Mouse (Mus musculus) MEL (cell line): ENCODE measurements around the gene BC024063. TPM values are rescaled to one million over a fixed set of nuclear protein-coding genes. Genes with fewer than 3 reads are reported as not detected.
A peak's percentile ranks its signal among the peaks of the same experiment; 100 is the strongest.
"Not testable (repeated sequence)": the region's sequence is repeated elsewhere in the genome, so short reads cannot be mapped to it uniquely, and the experiment has no call there.

ENCODE experiments used
- DNase-seq: peaks from one replicate; pipeline ENCODE4 v3.0.0; 2011; ENCODE audit warnings: low read depth, low spot score
- H3K27ac ChIP-seq: 2 replicates; pipeline ENCODE4 v1.5.1; 2012; ENCODE audit warnings: low read depth, mild to moderate bottlenecking, control low read depth, low read length, moderate library complexity; ENCODE audit not compliant: control insufficient read depth
- H3K27me3 ChIP-seq, 2 experiments: fragments of 150-350 bp in 1 of 2; sonication (generic) in 1 of 2; 2 replicates each; pipeline ENCODE4 v1.6.1; 2012; ENCODE audit warnings: low read length in 2 of 2, mild to moderate bottlenecking in 2 of 2, improper control_type of control experiment in 1 of 2, moderate library complexity in 1 of 2; ENCODE audit not compliant: insufficient read depth in 2 of 2, control insufficient read depth in 1 of 2
- H3K36me3 ChIP-seq, 2 experiments: 2 replicates each; pipeline ENCODE4 v1.6.1; 2012 to 2014; ENCODE audit warnings: low read length in 2 of 2, improper control_type of control experiment in 1 of 2, inconsistent platforms in 1 of 2, mild to moderate bottlenecking in 1 of 2; ENCODE audit not compliant: insufficient read depth in 2 of 2, control insufficient read depth in 1 of 2
- H3K4me1 ChIP-seq, 2 experiments: fragments of 150-350 bp in 1 of 2; sonication (generic) in 1 of 2; 2 replicates each; pipeline ENCODE4 v1.6.1; 2012; ENCODE audit warnings: low read length in 2 of 2, improper control_type of control experiment in 1 of 2, mild to moderate bottlenecking in 1 of 2; ENCODE audit not compliant: insufficient read depth in 2 of 2, control insufficient read depth in 1 of 2
- H3K4me3 ChIP-seq, 2 experiments: fragments of 150-350 bp in 1 of 2; sonication (generic) in 1 of 2; 2 replicates each; pipeline ENCODE4 v1.5.1; 2012; ENCODE audit warnings: low read depth in 2 of 2, low read length in 2 of 2, mild to moderate bottlenecking in 2 of 2, moderate library complexity in 2 of 2, control low read depth in 1 of 2, improper control_type of control experiment in 1 of 2; ENCODE audit not compliant: control insufficient read depth in 1 of 2, insufficient read depth in 1 of 2
- H3K79me2 ChIP-seq: 2 replicates; pipeline ENCODE4 v1.6.1; 2012; ENCODE audit warnings: mild to moderate bottlenecking, low read length, moderate library complexity; ENCODE audit not compliant: control insufficient read depth, poor library complexity, insufficient read depth
- H3K9ac ChIP-seq: 2 replicates; pipeline ENCODE4 v1.6.1; 2012; ENCODE audit warnings: low read depth, mild to moderate bottlenecking, control low read depth, low read length, moderate library complexity; ENCODE audit not compliant: control insufficient read depth, poor library complexity, severe bottlenecking
- H3K9me3 ChIP-seq: fragments of 150-350 bp; sonication (generic); replicated peaks from 2 replicates; pipeline ENCODE4 v1.6.1; 2012; ENCODE audit warnings: mild to moderate bottlenecking, low read length, improper control_type of control experiment, moderate library complexity; ENCODE audit not compliant: insufficient read depth
- CHD1 ChIP-seq: IDR thresholded peaks from 2 replicates; pipeline ENCODE4 v1.6.1; 2012; ENCODE audit warnings: low read depth, mild to moderate bottlenecking, inconsistent platforms, low read length, improper control_type of control experiment
- CTCF ChIP-seq, 3 experiments: IDR thresholded peaks in 2 of 3; conservative IDR thresholded peaks in 1 of 3; 2 replicates each; pipeline ENCODE4 v1.5.1; 2011 to 2012; ENCODE audit warnings: low read length in 3 of 3, low read depth in 2 of 3, mild to moderate bottlenecking in 2 of 3, improper control_type of control experiment in 1 of 3, inconsistent platforms in 1 of 3, mixed read lengths in 1 of 3, moderate library complexity in 1 of 3; ENCODE audit not compliant: control insufficient read depth in 1 of 3, insufficient read depth in 1 of 3, poor library complexity in 1 of 3, severe bottlenecking in 1 of 3
- EP300 ChIP-seq, 2 experiments: IDR thresholded peaks; 2 replicates each; pipeline ENCODE4 v1.6.1; 2011; ENCODE audit warnings: improper control_type of control experiment in 2 of 2, low read length in 2 of 2, low read depth in 1 of 2, mild to moderate bottlenecking in 1 of 2
- GATA1 ChIP-seq: IDR thresholded peaks from 2 replicates; pipeline ENCODE4 v1.6.1; 2011; ENCODE audit warnings: low read depth, low read length, improper control_type of control experiment
- HCFC1 ChIP-seq: IDR thresholded peaks from 2 replicates; pipeline ENCODE4 v1.6.1; 2012; ENCODE audit warnings: low read depth, mild to moderate bottlenecking, inconsistent platforms, low read length, improper control_type of control experiment, moderate library complexity
- MEF2A ChIP-seq: IDR thresholded peaks from 2 replicates; pipeline ENCODE4 v1.6.1; 2014; ENCODE audit warnings: low read depth, mild to moderate bottlenecking, inconsistent platforms, low read length, improper control_type of control experiment; ENCODE audit not compliant: poor library complexity, insufficient replicate concordance, severe bottlenecking; ENCODE audit errors: extremely low read depth
- MYC ChIP-seq: IDR thresholded peaks from 2 replicates; pipeline ENCODE4 v1.6.1; 2011; ENCODE audit warnings: low read depth, mild to moderate bottlenecking, low read length, improper control_type of control experiment, moderate library complexity
- NELFE ChIP-seq: IDR thresholded peaks from 2 replicates; pipeline ENCODE4 v1.6.1; 2011; ENCODE audit warnings: low read depth, low read length, improper control_type of control experiment
- NRF1 ChIP-seq: IDR thresholded peaks from 2 replicates; pipeline ENCODE4 v1.6.1; 2014; ENCODE audit warnings: low read depth, mild to moderate bottlenecking, inconsistent platforms, low read length, improper control_type of control experiment, moderate library complexity; ENCODE audit not compliant: poor library complexity, insufficient read depth, severe bottlenecking
- POLR2A ChIP-seq, 2 experiments: IDR thresholded peaks; 2 replicates each; pipeline ENCODE4 v1.6.1; 2011 to 2012; ENCODE audit warnings: low read length in 2 of 2, mild to moderate bottlenecking in 2 of 2, control low read depth in 1 of 2, improper control_type of control experiment in 1 of 2, low read depth in 1 of 2, moderate library complexity in 1 of 2; ENCODE audit not compliant: control insufficient read depth in 1 of 2, insufficient read depth in 1 of 2, poor library complexity in 1 of 2
- POLR2AphosphoS2 ChIP-seq: IDR thresholded peaks from 2 replicates; pipeline ENCODE4 v1.6.1; 2011; ENCODE audit warnings: low read length, improper control_type of control experiment
- POLR2AphosphoS5 ChIP-seq: IDR thresholded peaks from 2 replicates; pipeline ENCODE4 v1.6.1; 2012; ENCODE audit warnings: low read depth, borderline replicate concordance, mild to moderate bottlenecking, inconsistent platforms, low read length, moderate library complexity, mixed read lengths
- RAD21 ChIP-seq: IDR thresholded peaks from 2 replicates; pipeline ENCODE4 v1.6.1; 2011; ENCODE audit warnings: mild to moderate bottlenecking, low read depth, low read length, improper control_type of control experiment
- SMC3 ChIP-seq: IDR thresholded peaks from 2 replicates; pipeline ENCODE4 v1.6.1; 2011; ENCODE audit warnings: low read depth, low read length, improper control_type of control experiment
- TBP ChIP-seq: IDR thresholded peaks from 2 replicates; pipeline ENCODE4 v1.8.0; 2011; ENCODE audit warnings: low read depth, low read length, improper control_type of control experiment
- ZMIZ1 ChIP-seq: IDR thresholded peaks from 2 replicates; pipeline ENCODE4 v1.6.1; 2012; ENCODE audit warnings: low read depth, mild to moderate bottlenecking, inconsistent platforms, low read length, improper control_type of control experiment, moderate library complexity
- polyA plus RNA-seq, 2 experiments: library from polyadenylated mRNA; stranded (reverse) in 1 of 2; unstranded in 1 of 2; fragments of >175 nt in 1 of 2; fragments of >200 nt in 1 of 2; gene quantifications; 2 replicates each; pipeline versions ENCODE4 v1.2.1 to v1.2.4; 2012; ENCODE audit warnings: low replicate concordance in 2 of 2, low read depth in 1 of 2; ENCODE audit not compliant: insufficient read length in 2 of 2, insufficient read depth in 1 of 2, missing spikeins in 1 of 2
- total RNA-seq: library from RNA; depleted of rRNA; stranded (reverse); fragments of 300-350 nt; gene quantifications from 2 replicates; pipeline ENCODE4 v1.2.3, GENCODE M21; 2012; rRNA removed

Gene BC024063
- total RNA-seq = 1.9 and 2.3 TPM in 2 replicates
- under 1 TPM in 1 of 2 experiments, not detected in 1; 0.92 TPM for polyA plus RNA-seq

- H3K4me3 ChIP-seq = peak within 1 kb of the TSS; percentile 55 to 66
- H3K79me2 ChIP-seq, H3K36me3 ChIP-seq, H3K4me1 ChIP-seq, H3K27me3 ChIP-seq, H3K9me3 ChIP-seq: not testable (repeated sequence)
- H3K27ac ChIP-seq = peak within 1 kb of the TSS; percentile 78
- TF ChIP-seq NELFE (peak; percentile 42; the same call in 1 of the 2 replicates), POLR2A (IDR thresholded peaks at IDR 0.05; ENCODE audit: control insufficient read depth in 1 of 2, insufficient read depth in 1 of 2, low read depth in 1 of 2, low read length in 2 of 2, poor library complexity in 1 of 2) (peak; percentile 38 to 63; a peak in 2 of 4 replicates), NRF1 (peak; percentile 72; the same call in 1 of the 2 replicates), MYC (0 out of 2 replicates have a peak, but pooled peaks have one; percentile 36), HCFC1 (0 out of 2 replicates have a peak, but pooled peaks have one; percentile 36)
- peak; percentile 90 for DNase-seq
- peak within 1 kb of the TSS; percentile 70 for H3K9ac ChIP-seq
Measured at GRCm38 (mm10) chr10:82082728-82083621, at the start of gene BC024063. BC024063 (plus strand) TSS chr10:82083353.

- no peak overlapping the region for H3K9ac ChIP-seq
- H3K4me1 ChIP-seq = peaks cover 0 to under 1% of the 10 kb centered on the region in 2 experiments; a peak in 1 of 4 replicates
- DNase-seq = no peak
- no peak overlapping the region for H3K4me3 ChIP-seq
- TF ChIP-seq ZMIZ1 = no peak
- TF ChIP-seq TBP = no peak
- TF ChIP-seq RAD21 = no peak
- TF ChIP-seq CHD1 = no peak
- no peak for TF ChIP-seq MYC
- TF ChIP-seq CTCF (IDR thresholded peaks at IDR 0.05 in 2 of 3, conservative IDR thresholded peaks at IDR 0.05 in 1 of 3; ENCODE audit: control insufficient read depth in 1 of 3, insufficient read depth in 1 of 3, low read depth in 2 of 3, low read length in 3 of 3, poor library complexity in 1 of 3, severe bottlenecking in 1 of 3) = no peak
- no peak for TF ChIP-seq GATA1
- TF ChIP-seq SMC3 = no peak
- no peak for TF ChIP-seq POLR2AphosphoS5
- TF ChIP-seq MEF2A = no peak
- no peak for TF ChIP-seq POLR2A (IDR thresholded peaks at IDR 0.05; ENCODE audit: control insufficient read depth in 1 of 2, insufficient read depth in 1 of 2, low read depth in 1 of 2, low read length in 2 of 2, poor library complexity in 1 of 2)
- no peak for TF ChIP-seq EP300 (IDR thresholded peaks at IDR 0.05; ENCODE audit: low read depth in 1 of 2, low read length in 2 of 2)
- TF ChIP-seq POLR2AphosphoS2 = no peak
- no peaks in the 10 kb centered on the region for H3K79me2 ChIP-seq
- no peaks in the 10 kb centered on the region for H3K9me3 ChIP-seq
- H3K27ac ChIP-seq = no peak overlapping the region
- H3K36me3 ChIP-seq = peaks cover 0 to under 1% of the 10 kb centered on the region in 2 experiments; a peak in 1 of 4 replicates
- no peaks in the 10 kb centered on the region; a peak in 1 of 4 replicates for H3K27me3 ChIP-seq
Measured at GRCm38 (mm10) chr10:82042191-82042590, 41.0 kb upstream of the BC024063 start.
